ENCODE assay signal across 7 mouse cellular contexts in genomic region chr7:110768451-110769064, GRCm38 (mm10). TPM values are rescaled to one million over a fixed set of nuclear protein-coding genes. Genes with fewer than 3 reads are reported as not detected.
DNase-seq lines count a peak whose midpoint lies in the region; ATAC-seq and TF ChIP-seq lines count a peak whose summit lies in the region.

No protein-coding gene starts in this region.

- H3K36me3 ChIP-seq in hindbrain, postnatal 0 days (ENCODE audit: insufficient read depth, low read length) = no peaks in the 10 kb centered on the region
- H3K36me3 ChIP-seq in limb, embryonic 11.5 days (ENCODE audit: control insufficient read depth, insufficient read depth, low read length) = no peaks in the 10 kb centered on the region
- no peaks in the 10 kb centered on the region for H3K36me3 ChIP-seq in midbrain, embryonic 10.5 days

- peak; percentile 82 for ATAC-seq in hindbrain, postnatal 0 days
- peak; percentile 77 for ATAC-seq in limb, embryonic 11.5 days (ENCODE audit: insufficient number of reproducible peaks, low FRiP score, low TSS enrichment, low read depth)

- no peaks in the 10 kb centered on the region for H3K9me3 ChIP-seq in hindbrain, postnatal 0 days (ENCODE audit: low read length)
- no peaks in the 10 kb centered on the region for H3K9me3 ChIP-seq in limb, embryonic 11.5 days (ENCODE audit: control insufficient read depth, low read length)
- no peaks in the 10 kb centered on the region for H3K9me3 ChIP-seq in midbrain, embryonic 10.5 days (replicated peaks)

- 1% methylated on average over 54 of the region's 61 CpGs for WGBS in hindbrain, postnatal 0 days
- under 1% methylated on average over 52 of the region's 61 CpGs for WGBS in limb, embryonic 11.5 days
- WGBS in midbrain, embryonic 10.5 days = under 1% methylated on average over 61 of the region's 61 CpGs

- peak overlapping the region; percentile 56 for H3K4me3 ChIP-seq in hindbrain, postnatal 0 days (ENCODE audit: low read length)
- H3K4me3 ChIP-seq in limb, embryonic 11.5 days (ENCODE audit: low read depth, low read length) = peak overlapping the region; percentile 49
- H3K4me3 ChIP-seq in midbrain, embryonic 10.5 days = peak overlapping the region; percentile 67

- DNase-seq in ZHBTc4 (ENCODE audit: low read depth, low spot score) = peak; percentile 49
- peak; percentile 65 for DNase-seq in cerebellum, postnatal 14 days
- DNase-seq in gastrocnemius, postnatal 10 days = peak; percentile 61
- peak; percentile 46 for DNase-seq in hindbrain, postnatal 0 days (ENCODE audit: low spot score)
- DNase-seq in limb, embryonic 11.5 days (ENCODE audit: low spot score) = peak; percentile 60
- DNase-seq in midbrain, embryonic 10.5 days (ENCODE audit: low spot score) = peak; percentile 54
- peak; percentile 47 to 61 for DNase-seq in spleen, adult 18-20 months

- TF ChIP-seq CTCF in hindbrain, postnatal 0 days (IDR thresholded peaks at IDR 0.05; ENCODE audit: low read depth) = no peak

- peak overlapping the region; percentile 79 for H3K27ac ChIP-seq in hindbrain, postnatal 0 days
- H3K27ac ChIP-seq in limb, embryonic 11.5 days (replicated peaks; ENCODE audit: low read depth, low read length) = no peak overlapping the region
- H3K27ac ChIP-seq in midbrain, embryonic 10.5 days (replicated peaks) = peak overlapping the region; percentile 76

- H3K27me3 ChIP-seq in hindbrain, postnatal 0 days (ENCODE audit: insufficient read depth, low read length) = no peaks in the 10 kb centered on the region
- peaks cover 9% of the 10 kb centered on the region for H3K27me3 ChIP-seq in limb, embryonic 11.5 days (ENCODE audit: control insufficient read depth, insufficient read depth, low read length)
- peaks cover 61% of the 10 kb centered on the region for H3K27me3 ChIP-seq in midbrain, embryonic 10.5 days (ENCODE audit: low read depth, poor library complexity, severe bottlenecking)

- peaks cover 24% of the 10 kb centered on the region for H3K4me1 ChIP-seq in hindbrain, postnatal 0 days (ENCODE audit: insufficient read depth, low read length)
- 0 out of 2 replicates have a peak, but pooled peaks cover 4% of the 10 kb centered on the region for H3K4me1 ChIP-seq in limb, embryonic 11.5 days (ENCODE audit: control insufficient read depth, insufficient read depth, low read length)
- peaks cover 21% of the 10 kb centered on the region for H3K4me1 ChIP-seq in midbrain, embryonic 10.5 days

- peak overlapping the region; percentile 86 for H3K9ac ChIP-seq in hindbrain, postnatal 0 days (replicated peaks; ENCODE audit: low read length)
- peak overlapping the region; percentile 60 for H3K9ac ChIP-seq in limb, embryonic 11.5 days (ENCODE audit: low read length)

- peak overlapping the region; percentile 85 for H3K4me2 ChIP-seq in hindbrain, postnatal 0 days (ENCODE audit: low read depth, low read length)
- peak overlapping the region; percentile 96 for H3K4me2 ChIP-seq in limb, embryonic 11.5 days (ENCODE audit: low read depth, severe bottlenecking)

RNA-seq across cellular contexts. Expression of gene Ampd3, which starts 0.6 kb away (rescaled TPM):
- 1 to 10 TPM; 4.8 to 7.2 TPM for total RNA-seq in gastrocnemius, postnatal 10 days (2021)
- 15.1 and 24.8 TPM in 2 replicates for total RNA-seq in hindbrain, postnatal 0 days (2014; rRNA removed)
- 12.4 and 14.3 TPM in 2 replicates for polyA plus RNA-seq in hindbrain, postnatal 0 days (2015; fragmentation: Nextera tagmentation; extraction: Ambion mirVana)
- 1.1 and 1.8 TPM in 2 replicates for polyA plus RNA-seq in limb, embryonic 11.5 days (2014; fragmentation: Nextera tagmentation; extraction: Ambion mirVana)
- 0.81 and 0.95 TPM in 2 replicates for polyA plus RNA-seq in midbrain, embryonic 10.5 days (2016; fragmentation: Nextera tagmentation; extraction: Ambion mirVana)
